8 mouse cellular contexts compared by ENCODE assay signal in the genomic region with DNA sequence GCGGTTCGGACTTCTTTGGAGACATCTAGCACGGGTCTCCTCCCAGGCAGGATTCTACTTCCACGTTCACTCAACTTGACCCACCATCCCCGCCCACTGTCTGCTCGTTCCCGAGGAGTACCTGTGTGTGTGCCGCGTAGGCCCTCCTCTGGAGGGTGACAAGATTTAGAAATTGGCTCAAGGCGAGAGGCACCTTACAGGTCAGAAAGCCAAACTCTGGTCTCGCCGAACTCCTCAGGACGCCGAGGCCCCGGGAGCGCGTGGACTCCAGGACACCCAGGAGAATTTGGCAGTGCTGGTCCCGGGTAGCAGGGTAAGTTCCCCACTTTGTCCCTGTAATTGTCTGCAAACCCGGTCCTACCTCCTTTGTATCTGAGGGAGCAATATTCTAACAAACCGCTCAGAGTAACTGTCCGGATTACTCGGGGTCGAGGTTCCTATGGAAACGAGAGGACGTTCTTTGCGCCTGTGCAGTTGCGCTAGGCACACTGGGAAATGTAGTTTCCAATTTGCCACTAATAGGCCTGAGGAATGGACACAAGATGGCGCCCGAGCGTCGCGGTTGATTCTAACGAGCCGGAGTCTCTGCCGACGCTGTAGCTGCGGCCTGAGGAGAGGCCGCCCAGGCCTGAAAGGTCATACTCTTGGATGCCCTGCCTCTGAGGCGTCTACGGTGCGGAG. TPM values are rescaled to one million over a fixed set of nuclear protein-coding genes. Genes with fewer than 3 reads are reported as not detected.
DNase-seq lines count a peak whose midpoint lies in the region; ATAC-seq and TF ChIP-seq lines count a peak whose summit lies in the region.

No protein-coding gene starts in this region.

- ATAC-seq in heart, embryonic 12.5 days (ENCODE audit: insufficient number of reproducible peaks, low FRiP score): peak; percentile 89
- ATAC-seq in kidney, postnatal 0 days (replicated peaks; ENCODE audit: low FRiP score, low read depth): peak; percentile 85
- peak; percentile 85 for ATAC-seq in liver, embryonic 11.5 days (replicated peaks; ENCODE audit: low FRiP score)
- ATAC-seq in stomach, embryonic 14.5 days (ENCODE audit: insufficient number of reproducible peaks, insufficient read depth, low FRiP score, low read depth): peak; percentile 84

- WGBS in heart, embryonic 12.5 days: under 1% methylated on average over 41 of the region's 41 CpGs
- WGBS in kidney, postnatal 0 days: under 1% methylated on average over 41 of the region's 41 CpGs
- WGBS in liver, embryonic 11.5 days: 1% methylated on average over 41 of the region's 41 CpGs
- under 1% methylated on average over 41 of the region's 41 CpGs for WGBS in stomach, embryonic 14.5 days

- H3K27ac ChIP-seq in heart, embryonic 12.5 days (ENCODE audit: poor library complexity, severe bottlenecking): no peak overlapping the region; the same call in 1 of the 2 replicates
- H3K27ac ChIP-seq in kidney, postnatal 0 days: 0 out of 2 replicates have a peak overlapping the region, but pooled peaks have one; percentile 31
- H3K27ac ChIP-seq in liver, embryonic 11.5 days (ENCODE audit: low read depth, low read length): no peak overlapping the region
- H3K27ac ChIP-seq in stomach, embryonic 14.5 days (ENCODE audit: low read length): no peak overlapping the region

- peak overlapping the region; percentile 79 for H3K4me2 ChIP-seq in heart, embryonic 12.5 days
- peak overlapping the region; percentile 91 for H3K4me2 ChIP-seq in kidney, postnatal 0 days (ENCODE audit: low read length)
- H3K4me2 ChIP-seq in liver, embryonic 11.5 days: peak overlapping the region; percentile 98
- peak overlapping the region; percentile 81 for H3K4me2 ChIP-seq in stomach, embryonic 14.5 days (replicated peaks; ENCODE audit: low read depth, low read length)

- TF ChIP-seq POLR2A in brain, embryonic 14.5 days (IDR thresholded peaks at IDR 0.05; ENCODE audit: borderline replicate concordance, extremely low read depth, insufficient read depth, insufficient read length, poor library complexity, severe bottlenecking): peak; percentile 10; the same call in 1 of the 2 replicates

- peak overlapping the region; percentile 73 for H3ac ChIP-seq in C2C12 (ENCODE audit: control insufficient read depth, insufficient read length, low read depth)

- TF ChIP-seq CTCF in C2C12 (IDR thresholded peaks at IDR 0.05; ENCODE audit: control insufficient read depth, insufficient read depth, insufficient read length): peak; percentile 78
- peak; percentile 94 for TF ChIP-seq CTCF in brain, embryonic 14.5 days (IDR thresholded peaks at IDR 0.05; ENCODE audit: borderline replicate concordance, extremely low read depth, insufficient read depth, insufficient read length)
- TF ChIP-seq CTCF in kidney, postnatal 0 days (IDR thresholded peaks at IDR 0.05; ENCODE audit: low read depth): peak; percentile 97

- peaks cover 3% of the 10 kb centered on the region for H3K9me3 ChIP-seq in erythroblast, embryonic 14.5 days (ENCODE audit: control insufficient read depth, low read length)
- no peaks in the 10 kb centered on the region; the same call in 1 of the 2 replicates for H3K9me3 ChIP-seq in heart, embryonic 12.5 days (replicated peaks)
- no peaks in the 10 kb centered on the region for H3K9me3 ChIP-seq in kidney, postnatal 0 days (replicated peaks; ENCODE audit: low read length)
- H3K9me3 ChIP-seq in liver, embryonic 11.5 days (ENCODE audit: control insufficient read depth, low read length): no peaks in the 10 kb centered on the region; the same call in 1 of the 2 replicates
- no peaks in the 10 kb centered on the region for H3K9me3 ChIP-seq in stomach, embryonic 14.5 days (ENCODE audit: control insufficient read depth, low read depth, low read length)

- no peaks in the 10 kb centered on the region for H3K36me3 ChIP-seq in C2C12 (ENCODE audit: control insufficient read depth, insufficient read depth)
- H3K36me3 ChIP-seq in erythroblast, embryonic 14.5 days (ENCODE audit: control insufficient read depth): no peaks in the 10 kb centered on the region
- H3K36me3 ChIP-seq in heart, embryonic 12.5 days: no peaks in the 10 kb centered on the region
- no peaks in the 10 kb centered on the region for H3K36me3 ChIP-seq in kidney, postnatal 0 days (ENCODE audit: insufficient read depth, low read length)
- H3K36me3 ChIP-seq in liver, embryonic 11.5 days (ENCODE audit: control insufficient read depth, insufficient read depth, low read length): no peaks in the 10 kb centered on the region
- H3K36me3 ChIP-seq in stomach, embryonic 14.5 days (ENCODE audit: control insufficient read depth, insufficient read depth, low read length): no peaks in the 10 kb centered on the region

- no peaks in the 10 kb centered on the region for H3K79me3 ChIP-seq in C2C12 (ENCODE audit: low read depth)

- H3K27me3 ChIP-seq in C2C12 (ENCODE audit: control insufficient read depth, insufficient read depth, insufficient read length): no peaks in the 10 kb centered on the region
- H3K27me3 ChIP-seq in erythroblast, embryonic 14.5 days (ENCODE audit: control insufficient read depth): peaks cover 4% of the 10 kb centered on the region; the same call in 1 of the 2 replicates
- H3K27me3 ChIP-seq in heart, embryonic 12.5 days (replicated peaks): no peaks in the 10 kb centered on the region
- no peaks in the 10 kb centered on the region for H3K27me3 ChIP-seq in kidney, postnatal 0 days (ENCODE audit: insufficient read depth, low read length)
- no peaks in the 10 kb centered on the region for H3K27me3 ChIP-seq in liver, embryonic 11.5 days (replicated peaks; ENCODE audit: control insufficient read depth, insufficient read depth, low read length)
- no peaks in the 10 kb centered on the region for H3K27me3 ChIP-seq in stomach, embryonic 14.5 days (ENCODE audit: control insufficient read depth, insufficient read depth, low read length)

- H3K9ac ChIP-seq in heart, embryonic 12.5 days: peak overlapping the region; percentile 66
- H3K9ac ChIP-seq in kidney, postnatal 0 days (ENCODE audit: low read depth, low read length): peak overlapping the region; percentile 51
- peak overlapping the region; percentile 67 for H3K9ac ChIP-seq in liver, embryonic 11.5 days (ENCODE audit: low read depth, low read length)
- peak overlapping the region; percentile 19; the same call in 1 of the 2 replicates for H3K9ac ChIP-seq in stomach, embryonic 14.5 days (replicated peaks; ENCODE audit: low read depth, low read length)

- DNase-seq in brain, embryonic 14.5 days (ENCODE audit: low read depth): peak; percentile 97
- peak; percentile 97 for DNase-seq in kidney, postnatal 0 days (ENCODE audit: low spot score)
- DNase-seq in liver, embryonic 11.5 days (ENCODE audit: low spot score): peak; percentile 85
- peak; percentile 96 for DNase-seq in naive thymus-derived CD4-positive, alpha-beta T cell, adult 2 months (ENCODE audit: low read depth)

- no peaks in the 10 kb centered on the region for H3K79me2 ChIP-seq in C2C12 (ENCODE audit: control insufficient read depth, insufficient read depth)

- peaks cover 18% of the 10 kb centered on the region for H3K4me1 ChIP-seq in erythroblast, embryonic 14.5 days (ENCODE audit: control insufficient read depth)
- H3K4me1 ChIP-seq in heart, embryonic 12.5 days (replicated peaks): peaks cover 12% of the 10 kb centered on the region; the same call in 1 of the 2 replicates
- no peaks in the 10 kb centered on the region for H3K4me1 ChIP-seq in kidney, postnatal 0 days (replicated peaks; ENCODE audit: insufficient read depth, low read length)
- H3K4me1 ChIP-seq in liver, embryonic 11.5 days (replicated peaks; ENCODE audit: control insufficient read depth, insufficient read depth, low read length): peaks cover 13% of the 10 kb centered on the region
- no peaks in the 10 kb centered on the region for H3K4me1 ChIP-seq in stomach, embryonic 14.5 days (ENCODE audit: control insufficient read depth, insufficient read depth, low read length)

- H3K4me3 ChIP-seq in C2C12 (ENCODE audit: insufficient read depth, poor library complexity, severe bottlenecking): peak overlapping the region; percentile 71
- H3K4me3 ChIP-seq in erythroblast, embryonic 14.5 days (replicated peaks): peak overlapping the region; percentile 71
- peak overlapping the region; percentile 67 for H3K4me3 ChIP-seq in heart, embryonic 12.5 days
- peak overlapping the region; percentile 58 for H3K4me3 ChIP-seq in kidney, postnatal 0 days (replicated peaks; ENCODE audit: low read depth, low read length)
- peak overlapping the region; percentile 70 for H3K4me3 ChIP-seq in liver, embryonic 11.5 days (ENCODE audit: low read depth, low read length)
- peak overlapping the region; percentile 54 for H3K4me3 ChIP-seq in stomach, embryonic 14.5 days (ENCODE audit: low read depth, low read length)

RNA-seq across cellular contexts. Expression of a gene that starts 11.6 kb away (rescaled TPM):
- 0.34 TPM for polyA plus RNA-seq in C2C12 (2012; fragmentation: generic; extraction: Trizol)
- 50.4 and 57.5 TPM in 2 replicates for polyA plus RNA-seq in brain, embryonic 14.5 days (2012; rRNA removed)
- polyA plus RNA-seq in erythroblast, embryonic 14.5 days (2012): 0.19 and 0.24 TPM in 2 replicates
- polyA plus RNA-seq in heart, embryonic 12.5 days (2016; fragmentation: Nextera tagmentation; extraction: Ambion mirVana): 4.5 and 4.7 TPM in 2 replicates
- 15.6 and 18.8 TPM in 2 replicates for polyA plus RNA-seq in kidney, postnatal 0 days (2015; fragmentation: Nextera tagmentation; extraction: Ambion mirVana)
- 3.2 and 3.3 TPM in 2 replicates for polyA plus RNA-seq in liver, embryonic 11.5 days (2014; fragmentation: Nextera tagmentation; extraction: Ambion mirVana)
- polyA plus RNA-seq in stomach, embryonic 14.5 days (2014; fragmentation: Nextera tagmentation; extraction: Ambion mirVana): 26.5 and 27.9 TPM in 2 replicates

RNA-seq across cellular contexts. Expression of a gene that starts 25.6 kb away (rescaled TPM):
- polyA plus RNA-seq in C2C12 (2012; fragmentation: generic; extraction: Trizol): 2.2 TPM
- 53.4 and 54.2 TPM in 2 replicates for polyA plus RNA-seq in brain, embryonic 14.5 days (2012; rRNA removed)
- polyA plus RNA-seq in erythroblast, embryonic 14.5 days (2012): 0.22 and 0.38 TPM in 2 replicates
- polyA plus RNA-seq in heart, embryonic 12.5 days (2016; fragmentation: Nextera tagmentation; extraction: Ambion mirVana): 1.6 and 2.0 TPM in 2 replicates
- 3.9 and 5.4 TPM in 2 replicates for polyA plus RNA-seq in kidney, postnatal 0 days (2015; fragmentation: Nextera tagmentation; extraction: Ambion mirVana)
- 2.9 and 3.2 TPM in 2 replicates for polyA plus RNA-seq in liver, embryonic 11.5 days (2014; fragmentation: Nextera tagmentation; extraction: Ambion mirVana)
- polyA plus RNA-seq in stomach, embryonic 14.5 days (2014; fragmentation: Nextera tagmentation; extraction: Ambion mirVana): 10.4 and 13.0 TPM in 2 replicates

RNA-seq across cellular contexts. Expression of a gene that starts 25.7 kb away (rescaled TPM):
- polyA plus RNA-seq in C2C12 (2012; fragmentation: generic; extraction: Trizol): 112 TPM
- 23.6 and 36.5 TPM in 2 replicates for polyA plus RNA-seq in brain, embryonic 14.5 days (2012; rRNA removed)
- 0.49 and 0.74 TPM in 2 replicates for polyA plus RNA-seq in erythroblast, embryonic 14.5 days (2012)
- polyA plus RNA-seq in heart, embryonic 12.5 days (2016; fragmentation: Nextera tagmentation; extraction: Ambion mirVana): 16.6 and 19.4 TPM in 2 replicates
- polyA plus RNA-seq in kidney, postnatal 0 days (2015; fragmentation: Nextera tagmentation; extraction: Ambion mirVana): 40.9 and 43.6 TPM in 2 replicates
- 22.1 and 24.9 TPM in 2 replicates for polyA plus RNA-seq in liver, embryonic 11.5 days (2014; fragmentation: Nextera tagmentation; extraction: Ambion mirVana)
- 25.5 and 26.3 TPM in 2 replicates for polyA plus RNA-seq in stomach, embryonic 14.5 days (2014; fragmentation: Nextera tagmentation; extraction: Ambion mirVana)

RNA-seq across cellular contexts. Expression of a gene that starts 43.2 kb away (rescaled TPM):
- 0.90 TPM for polyA plus RNA-seq in C2C12 (2012; fragmentation: generic; extraction: Trizol)
- not detected in 2 replicates for polyA plus RNA-seq in brain, embryonic 14.5 days (2012; rRNA removed)
- polyA plus RNA-seq in erythroblast, embryonic 14.5 days (2012): 0.22 TPM in 1 of 2 replicates, not detected in the other
- polyA plus RNA-seq in heart, embryonic 12.5 days (2016; fragmentation: Nextera tagmentation; extraction: Ambion mirVana): not detected in 2 replicates
- not detected in 2 replicates for polyA plus RNA-seq in kidney, postnatal 0 days (2015; fragmentation: Nextera tagmentation; extraction: Ambion mirVana)
- not detected in 2 replicates for polyA plus RNA-seq in liver, embryonic 11.5 days (2014; fragmentation: Nextera tagmentation; extraction: Ambion mirVana)
- polyA plus RNA-seq in stomach, embryonic 14.5 days (2014; fragmentation: Nextera tagmentation; extraction: Ambion mirVana): not detected in 2 replicates

RNA-seq across cellular contexts. Expression of a gene that starts 43.3 kb away (rescaled TPM):
- 24.8 TPM for polyA plus RNA-seq in C2C12 (2012; fragmentation: generic; extraction: Trizol)
- 2.3 and 3.7 TPM in 2 replicates for polyA plus RNA-seq in brain, embryonic 14.5 days (2012; rRNA removed)
- not detected in 2 replicates for polyA plus RNA-seq in erythroblast, embryonic 14.5 days (2012)
- polyA plus RNA-seq in heart, embryonic 12.5 days (2016; fragmentation: Nextera tagmentation; extraction: Ambion mirVana): 1.3 and 1.4 TPM in 2 replicates
- 6.5 and 6.7 TPM in 2 replicates for polyA plus RNA-seq in kidney, postnatal 0 days (2015; fragmentation: Nextera tagmentation; extraction: Ambion mirVana)
- polyA plus RNA-seq in liver, embryonic 11.5 days (2014; fragmentation: Nextera tagmentation; extraction: Ambion mirVana): 1.9 and 2.4 TPM in 2 replicates
- 7.3 and 8.3 TPM in 2 replicates for polyA plus RNA-seq in stomach, embryonic 14.5 days (2014; fragmentation: Nextera tagmentation; extraction: Ambion mirVana)

Comparison
In these comparisons a context has a peak if more than half of its experiments do, and no peak if none do; other contexts are left out.
1. RNA of a gene that starts 25.7 kb away (polyA plus RNA-seq): 112 TPM in C2C12 (single experiment), 40.9 to 43.6 TPM in kidney, postnatal 0 days, 25.5 to 26.3 TPM in stomach, embryonic 14.5 days, 22.1 to 24.9 TPM in liver, embryonic 11.5 days, 23.6 to 36.5 TPM in brain, embryonic 14.5 days and 16.6 to 19.4 TPM in heart, embryonic 12.5 days; 0.49 to 0.74 TPM in erythroblast, embryonic 14.5 days; every median in the first group is over 10 times any median in the second.
2. Peak in every context shown above with its lines, with median percentiles within 50 percentile points of each other: H3K4me3 ChIP-seq, CTCF ChIP-seq, DNase-seq, ATAC-seq, H3K4me2 ChIP-seq and H3K9ac ChIP-seq.